Mouse (Mus musculus) hindbrain, embryonic 16.5 days (tissue): Measurements from ENCODE around the gene Rnf225. TPM values are rescaled to one million over a fixed set of nuclear protein-coding genes. Genes with fewer than 3 reads are reported as not detected.

Source experiments
- ATAC-seq: fragments of 200-750 bp; cut with Nextera tagmentation; 2 replicates; pipeline ENCODE4 v1.8.0; 2017; ENCODE audit warnings: moderate TSS enrichment, moderate library complexity
- H3K27ac ChIP-seq: fragments of 300-500 bp; sonication (generic); 2 replicates; pipeline ENCODE4 v1.5.1; 2014; ENCODE audit warnings: low read depth, mild to moderate bottlenecking, control low read depth, low read length, moderate library complexity
- H3K27me3 ChIP-seq: fragments of 300-500 bp; sonication (generic); replicated peaks from 2 replicates; pipeline ENCODE4 v1.6.1; 2014; ENCODE audit warnings: low read length; ENCODE audit not compliant: control insufficient read depth, insufficient read depth
- H3K36me3 ChIP-seq: fragments of 300-500 bp; sonication (generic); 2 replicates; pipeline ENCODE4 v1.6.1; 2014; ENCODE audit warnings: mild to moderate bottlenecking, low read length, moderate library complexity, mixed read lengths; ENCODE audit not compliant: control insufficient read depth, insufficient read depth
- H3K4me1 ChIP-seq: fragments of 300-500 bp; sonication (generic); 2 replicates; pipeline ENCODE4 v1.6.1; 2014; ENCODE audit warnings: low read depth, low read length; ENCODE audit not compliant: control insufficient read depth, insufficient read depth
- H3K4me2 ChIP-seq: fragments of 300-500 bp; sonication (generic); 2 replicates; pipeline ENCODE4 v1.6.1; 2014; ENCODE audit warnings: mild to moderate bottlenecking, low read length, control low read depth, moderate library complexity
- H3K4me3 ChIP-seq: fragments of 300-500 bp; sonication (generic); 2 replicates; pipeline ENCODE4 v1.5.1; 2014; ENCODE audit warnings: mild to moderate bottlenecking, low read length, control low read depth, moderate library complexity
- H3K9ac ChIP-seq: fragments of 300-500 bp; sonication (generic); 2 replicates; pipeline ENCODE4 v1.6.1; 2014; ENCODE audit warnings: low read depth, mild to moderate bottlenecking, control low read depth, low read length, moderate library complexity
- H3K9me3 ChIP-seq: fragments of 300-500 bp; sonication (generic); 2 replicates; pipeline ENCODE4 v1.6.1; 2014; ENCODE audit warnings: mild to moderate bottlenecking, low read length, moderate library complexity; ENCODE audit not compliant: control insufficient read depth
- WGBS: fragments of 180-500 bp; shearing (Covaris S2); extraction: QIAGEN DNeasy Blood & Tissue Kit; methylation state at CpG from one replicate; pipeline ENCODE4 v1.1.7; 2014; 5-methylcytosine and 5-hydroxymethylcytosine counted together
- polyA plus RNA-seq: library from polyadenylated mRNA; unstranded; fragments of >200 nt; fragmentation: Nextera tagmentation; extraction: Ambion mirVana; gene quantifications from 2 replicates; pipeline ENCODE4 v1.2.1, GENCODE M21; 2015

Rnf225 gene
- polyA plus RNA-seq, 1 experiment from 2014 or later = 1.2 TPM

- peaks cover 27% of the 10 kb centered on the region for H3K36me3 ChIP-seq
- H3K4me1 ChIP-seq = peaks cover 11% of the 10 kb centered on the region
- no peak overlapping the region for H3K27ac ChIP-seq
- no peaks in the 10 kb centered on the region for H3K9me3 ChIP-seq
- no peak overlapping the region for H3K4me3 ChIP-seq
- no peaks in the 10 kb centered on the region for H3K27me3 ChIP-seq
- H3K9ac ChIP-seq = no peak overlapping the region
- WGBS = 94% methylated on average over 25 of the region's 25 CpGs
- H3K4me2 ChIP-seq = no peak overlapping the region
- ATAC-seq = no peak
Observed at GRCm38 (mm10) chr7:12970906-12971305, 43.7 kb downstream of the Rnf225 start.

- Histone ChIP-seq H3K9ac (peak within 1 kb of the TSS; percentile 76), H3K4me1 (peaks cover 11% of the 10 kb centered on the region), H3K36me3 (no peaks in the 10 kb centered on the region), H3K4me2 (peak within 1 kb of the TSS; percentile 73), H3K9me3 (no peaks in the 10 kb centered on the region), H3K4me3 (peak within 1 kb of the TSS; percentile 65), H3K27ac (peak within 1 kb of the TSS; percentile 97), H3K27me3 (no peaks in the 10 kb centered on the region)
- peak; percentile 98 for ATAC-seq
- WGBS = 0% methylated on average over 49 of the region's 49 CpGs
Observed at GRCm38 (mm10) chr7:12977682-12978389, 50.6 kb downstream of the Rnf225 start, which contains the start of gene Zfp446. Gene Zfp446, plus strand, starts transcription at chr7:12977848.

GRCm38 (mm10) chr7:12978931-12979722 is 51.9 kb downstream of the Rnf225 start:
- WGBS = 87% methylated on average over 18 of the region's 18 CpGs
- H3K9me3 ChIP-seq = no peaks in the 10 kb centered on the region
- H3K4me2 ChIP-seq = peak overlapping the region; percentile 73
- H3K9ac ChIP-seq = peak overlapping the region; percentile 76
- no peaks in the 10 kb centered on the region for H3K36me3 ChIP-seq
- no peak overlapping the region for H3K4me3 ChIP-seq
- H3K27me3 ChIP-seq = no peaks in the 10 kb centered on the region
- peaks cover 11% of the 10 kb centered on the region for H3K4me1 ChIP-seq
- no peak for ATAC-seq
- H3K27ac ChIP-seq = no peak overlapping the region; the same call in 1 of the 2 replicates

GRCm38 (mm10) chr7:12979776-12980175 is 52.6 kb downstream of the Rnf225 start:
- H3K9me3 ChIP-seq = no peaks in the 10 kb centered on the region
- no peak for ATAC-seq
- WGBS = 77% methylated on average over 6 of the region's 6 CpGs
- H3K36me3 ChIP-seq = no peaks in the 10 kb centered on the region
- H3K9ac ChIP-seq = no peak overlapping the region
- no peak overlapping the region for H3K4me3 ChIP-seq
- H3K27me3 ChIP-seq = no peaks in the 10 kb centered on the region
- H3K4me1 ChIP-seq = peaks cover 11% of the 10 kb centered on the region
- H3K27ac ChIP-seq = no peak overlapping the region
- no peak overlapping the region for H3K4me2 ChIP-seq

GRCm38 (mm10) chr7:12980291-12980690 is 53.1 kb downstream of the Rnf225 start:
- peaks cover 11% of the 10 kb centered on the region for H3K4me1 ChIP-seq
- H3K27me3 ChIP-seq = no peaks in the 10 kb centered on the region
- no peak overlapping the region for H3K27ac ChIP-seq
- H3K9ac ChIP-seq = no peak overlapping the region
- H3K36me3 ChIP-seq = no peaks in the 10 kb centered on the region
- no peak overlapping the region for H3K4me3 ChIP-seq
- 84% methylated on average over 7 of the region's 7 CpGs for WGBS
- H3K9me3 ChIP-seq = no peaks in the 10 kb centered on the region
- no peak for ATAC-seq
- H3K4me2 ChIP-seq = no peak overlapping the region

Other genes starting within 250 kb of the Rnf225 start
- not detected in 2 replicates for gene Vmn2r55, start 242.4 kb upstream of the Rnf225 start, polyA plus RNA-seq
- 0.03 TPM in 1 of 2 replicates, not detected in the other for gene Vmn2r56, start 192.4 kb upstream of the Rnf225 start, polyA plus RNA-seq
- 35.3 and 36.2 TPM in 2 replicates for gene Zscan18, start 123.8 kb upstream of the Rnf225 start, polyA plus RNA-seq
- gene Zfp329, start 108.6 kb upstream of the Rnf225 start, polyA plus RNA-seq = 23.8 and 31.0 TPM in 2 replicates
- gene Zfp110, start 92.7 kb upstream of the Rnf225 start, polyA plus RNA-seq = 24.7 and 30.6 TPM in 2 replicates
- 6.8 and 7.1 TPM in 2 replicates for gene Zfp128, start 46.2 kb upstream of the Rnf225 start, polyA plus RNA-seq
- 10.4 and 13.1 TPM in 2 replicates for gene Zscan22, start 29.6 kb upstream of the Rnf225 start, polyA plus RNA-seq
- 564 and 566 TPM in 2 replicates for gene Rps5, start 5.1 kb upstream of the Rnf225 start, polyA plus RNA-seq
- 11.9 and 13.5 TPM in 2 replicates for gene Zfp324, start 38.4 kb downstream of the Rnf225 start, polyA plus RNA-seq
- gene Zfp446, start 50.4 kb downstream of the Rnf225 start, polyA plus RNA-seq = 11.9 and 12.4 TPM in 2 replicates
- 0.38 and 0.46 TPM in 2 replicates for gene Slc27a5, start 70.8 kb downstream of the Rnf225 start, polyA plus RNA-seq
- 165 and 195 TPM in 2 replicates for gene Trim28, start 71.7 kb downstream of the Rnf225 start, polyA plus RNA-seq
- gene Zbtb45, start 82.6 kb downstream of the Rnf225 start, polyA plus RNA-seq = 38.3 and 41.4 TPM in 2 replicates
- 174 TPM in 2 replicates for gene Chmp2a, start 107.4 kb downstream of the Rnf225 start, polyA plus RNA-seq
- gene Ube2m, start 110.9 kb downstream of the Rnf225 start, polyA plus RNA-seq = 41.3 and 64.6 TPM in 2 replicates
- 9.3 and 9.7 TPM in 2 replicates for gene Mzf1, start 127.3 kb downstream of the Rnf225 start, polyA plus RNA-seq
- 0.34 TPM in 2 replicates for gene Vmn1r85, start 167.8 kb downstream of the Rnf225 start, polyA plus RNA-seq
- gene Vmn1r86, start 192.5 kb downstream of the Rnf225 start, polyA plus RNA-seq = not detected in 2 replicates
- gene Vmn1r87, start 212.7 kb downstream of the Rnf225 start, polyA plus RNA-seq = not detected in 2 replicates
- not detected in 2 replicates for gene Vmn1r88, start 232.2 kb downstream of the Rnf225 start, polyA plus RNA-seq